Mouse (Mus musculus) bone marrow macrophage, adult 2 months (primary cell): ENCODE data around the gene Cnot1.

Experiments used
- CTCF ChIP-seq: IDR thresholded peaks from 2 replicates; pipeline ENCODE4 v1.5.1; 2012; ENCODE audit warnings: low read depth, mild to moderate bottlenecking, low read length, moderate library complexity
- POLR2A ChIP-seq: IDR thresholded peaks from 2 replicates; pipeline ENCODE4 v1.6.1; 2012; ENCODE audit warnings: mild to moderate bottlenecking, low read depth, low read length, borderline replicate concordance

- no peak for TF ChIP-seq CTCF
- TF ChIP-seq POLR2A: no peak
Measured at GRCm38 (mm10) chr8:95703461-95704260, 103.6 kb downstream of the Cnot1 start.
